Mouse (Mus musculus): ENCODE measurements at regions not wholly inside any gene's neighbourhood (a gene's known extent, or its start where the extent isn't known, plus 50 kb on each side); places are given as distances from the start of the nearest gene placed in this dataset.
"Not testable (repeated sequence)": the region's sequence is repeated elsewhere in the genome, so short reads cannot be mapped to it uniquely, and the experiment has no call there.

- peak in 1 of 2 experiments; percentile 18 for DNase-seq (ENCODE audit: low spot score in 2 of 2)
Measured at GRCm38 (mm10) chr16:80893761-80894160, 306.7 kb upstream of the Ncam2 start.

GRCm38 (mm10) chr16:80920711-80921279, 279.7 kb upstream of the Ncam2 start:
- DNase-seq (ENCODE audit: low spot score in 2 of 2) = no peak

- no peak for DNase-seq (ENCODE audit: low spot score in 2 of 2)
Measured at GRCm38 (mm10) chr16:80931017-80931416, 269.5 kb upstream of the Ncam2 start.

GRCm38 (mm10) chr16:80931477-80931876, 269.0 kb upstream of the Ncam2 start:
- DNase-seq (ENCODE audit: low spot score in 2 of 2) = no peak

GRCm38 (mm10) chr16:80935741-80936140, 264.8 kb upstream of the Ncam2 start:
- DNase-seq (ENCODE audit: low spot score in 2 of 2) = no peak

GRCm38 (mm10) chr16:80962141-80962540, 238.4 kb upstream of the Ncam2 start:
- DNase-seq (ENCODE audit: low spot score in 2 of 2) = no peak

GRCm38 (mm10) chr16:80981573-80982105, 218.9 kb upstream of the Ncam2 start:
- DNase-seq (ENCODE audit: low spot score in 2 of 2) = no peak

GRCm38 (mm10) chr16:80987816-80988215, 212.7 kb upstream of the Ncam2 start:
- no peak for DNase-seq (ENCODE audit: low spot score in 2 of 2)

GRCm38 (mm10) chr16:81036831-81037230, 163.7 kb upstream of the Ncam2 start:
- not testable (repeated sequence) for DNase-seq (ENCODE audit: low spot score in 2 of 2)

- DNase-seq (ENCODE audit: low spot score in 2 of 2) = no peak
Measured at GRCm38 (mm10) chr16:81041262-81041661, 159.2 kb upstream of the Ncam2 start.

- DNase-seq (ENCODE audit: low spot score in 2 of 2) = no peak
Measured at GRCm38 (mm10) chr16:81045686-81046085, 154.8 kb upstream of the Ncam2 start.

GRCm38 (mm10) chr16:81068330-81068729, 132.2 kb upstream of the Ncam2 start:
- DNase-seq (ENCODE audit: low spot score in 2 of 2) = peak in 1 of 2 experiments; percentile 34
